Mouse (Mus musculus) natural killer cell, adult 2 months (primary cell): ENCODE results near the gene St3gal6.
A peak's percentile ranks its signal among the peaks of the same experiment; 100 is the strongest.

Experiments
- DNase-seq, 2 experiments: peaks; one replicate each; pipeline ENCODE4 v3.0.0; 2022; ENCODE audit warnings: low spot score in 2 of 2

Gene St3gal6

DNA sequence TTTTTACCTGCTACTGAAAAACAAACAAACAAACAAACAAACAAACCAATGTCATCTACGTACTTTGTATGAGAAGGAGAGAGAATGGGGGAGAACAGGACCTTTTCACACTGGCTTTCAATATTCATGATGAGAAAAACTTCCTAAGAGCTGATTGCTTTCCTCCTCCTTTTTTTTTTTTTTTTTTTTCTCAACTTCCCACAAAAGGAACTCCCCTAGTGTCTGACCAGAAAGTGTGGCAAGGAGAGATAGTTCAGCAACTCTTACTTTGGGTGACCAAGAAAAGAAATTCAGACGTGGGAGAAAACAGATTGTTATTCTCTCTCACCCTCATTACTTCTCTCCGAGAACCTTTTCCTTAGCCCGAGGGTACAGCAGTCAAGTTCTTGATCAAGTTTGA, 2.9 kb downstream of the St3gal6 start:
- no peak for DNase-seq

DNA sequence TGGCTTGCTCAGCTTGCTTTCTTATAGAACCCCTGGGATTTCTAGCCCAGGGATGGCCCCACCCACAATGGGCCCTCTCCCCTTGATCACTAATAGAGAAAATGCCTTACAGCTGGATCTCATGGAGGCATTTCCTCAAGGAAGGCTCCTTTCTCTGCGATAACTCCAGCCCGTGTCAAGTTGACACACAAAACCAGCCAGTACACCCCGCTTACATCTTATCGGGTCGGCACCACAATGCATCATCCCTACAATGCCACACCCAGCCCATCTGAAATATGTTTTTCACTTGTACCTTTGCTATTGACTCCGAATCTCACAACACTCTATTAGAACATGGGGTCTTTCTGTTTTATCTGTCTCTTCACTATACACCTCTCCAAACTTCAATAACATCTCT, 3.6 kb downstream of the St3gal6 start:
- no peak for DNase-seq

DNA sequence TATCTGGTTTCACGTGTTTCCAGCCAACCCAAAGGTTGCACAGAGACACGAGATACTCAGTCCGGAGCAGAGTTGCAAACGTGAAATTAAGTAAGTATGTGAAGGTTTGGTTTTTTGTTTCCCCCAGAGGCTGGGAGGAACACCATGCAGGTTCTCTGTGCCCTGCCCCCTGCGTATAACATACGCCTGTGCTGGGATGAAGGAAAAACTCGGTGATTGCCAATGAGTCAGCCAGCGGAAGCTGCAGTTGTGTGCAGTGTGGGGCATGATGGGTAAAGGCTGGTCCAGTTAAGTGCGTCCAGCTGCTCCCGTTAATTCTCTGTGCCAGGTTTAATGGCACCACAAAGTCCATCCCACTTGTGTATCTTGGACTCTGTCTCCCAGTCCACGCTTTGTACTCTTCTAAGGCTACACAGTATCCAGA, 4.4 kb downstream of the St3gal6 start:
- no peak for DNase-seq

DNA sequence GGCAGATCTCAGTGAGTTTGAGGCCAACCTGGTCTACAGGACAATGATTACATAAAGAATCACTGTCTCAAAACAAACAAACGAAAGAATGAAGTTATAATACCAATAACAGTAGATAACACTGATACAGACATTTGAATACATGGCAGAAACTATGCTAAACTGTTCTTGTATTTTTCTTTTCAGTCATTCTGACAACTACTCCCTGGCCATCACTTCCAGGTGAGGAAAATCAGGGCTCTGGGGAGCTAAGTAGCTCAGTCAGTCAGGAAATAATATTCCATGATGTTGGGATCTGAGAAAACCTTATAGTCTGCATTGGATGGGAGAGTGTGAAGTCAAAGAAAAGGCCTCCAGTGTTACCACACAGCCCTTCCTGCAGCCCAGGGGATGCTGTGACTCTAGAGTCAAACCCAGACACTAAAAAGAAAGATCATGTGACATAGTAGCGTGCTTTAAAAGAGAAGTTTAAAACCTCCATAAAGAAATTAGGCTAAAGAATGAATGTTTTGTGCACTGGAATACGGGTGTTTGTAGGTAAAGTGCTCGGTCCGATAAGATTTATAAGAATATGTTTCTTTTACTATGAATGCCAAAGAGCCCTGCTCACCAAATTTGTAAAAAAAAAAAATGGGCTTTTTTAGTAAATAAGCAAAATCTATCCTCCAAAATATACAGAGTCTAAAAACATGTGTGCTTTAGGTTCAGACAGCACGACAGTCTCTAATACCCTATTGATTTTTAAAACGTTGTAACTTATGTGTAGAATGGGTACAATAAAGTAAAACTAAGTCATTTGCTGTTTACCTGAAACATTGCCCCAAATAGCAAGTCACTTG, 6.9 kb downstream of the St3gal6 start:
- no peak for DNase-seq

DNA sequence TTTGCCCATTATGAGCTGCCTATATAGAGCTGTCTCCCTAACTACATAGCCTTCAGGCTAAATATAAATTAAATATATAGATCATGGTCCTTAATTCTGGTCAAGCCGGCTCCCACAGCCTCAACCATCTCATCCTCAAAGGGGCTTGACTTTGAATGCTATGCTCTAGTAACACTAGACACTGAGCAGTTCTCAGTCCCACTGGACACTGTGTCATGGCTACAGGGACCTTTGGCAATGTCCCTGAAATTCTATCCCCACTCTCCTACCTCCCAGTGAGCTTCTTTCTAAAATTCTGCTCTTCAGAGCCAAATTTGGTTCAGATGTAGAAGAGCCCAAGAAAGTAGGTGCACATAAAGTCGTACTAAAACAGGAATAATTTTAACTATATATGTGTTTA, 7.9 kb downstream of the St3gal6 start:
- DNase-seq, result no peak

DNA sequence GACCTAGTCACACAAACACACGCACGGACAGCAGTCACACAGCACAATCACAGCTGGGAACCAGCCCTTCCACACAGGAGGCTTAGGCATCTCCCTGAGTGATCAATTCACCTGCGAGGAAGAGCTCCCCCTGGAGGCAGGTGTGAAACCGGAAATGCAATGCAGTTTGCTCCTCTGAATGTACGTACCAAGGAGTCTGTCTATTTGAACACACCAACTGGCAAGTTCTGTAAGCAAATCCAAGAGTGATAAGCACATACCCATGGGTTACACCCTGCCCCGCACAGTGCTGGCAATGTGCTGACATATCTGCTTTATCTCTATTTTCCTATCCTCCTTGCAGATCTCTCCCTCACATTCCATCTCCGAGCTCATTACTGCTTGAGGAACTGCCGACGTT, 9.5 kb downstream of the St3gal6 start:
- DNase-seq, result peak; percentile 34 to 62

DNA sequence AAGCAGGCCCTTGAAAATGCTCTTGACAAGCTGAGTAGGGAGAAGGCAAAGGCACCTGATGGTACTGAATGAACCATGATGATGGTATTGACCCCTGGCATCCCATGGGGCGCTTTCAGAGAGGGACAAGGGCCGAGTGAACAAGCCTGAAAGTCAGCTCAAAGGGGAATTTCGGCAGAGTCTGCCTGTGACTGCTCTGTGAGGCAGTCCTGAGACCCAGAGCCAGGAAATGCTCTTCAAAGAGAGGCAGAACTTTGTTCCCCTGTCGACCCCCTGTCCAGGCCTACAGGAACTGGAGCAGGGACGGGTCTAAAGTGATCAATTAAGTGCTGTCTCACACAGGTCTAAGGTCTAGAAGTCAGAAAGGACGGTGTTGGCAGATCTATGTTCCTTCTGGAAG, 10.3 kb downstream of the St3gal6 start:
- no peak for DNase-seq

DNA sequence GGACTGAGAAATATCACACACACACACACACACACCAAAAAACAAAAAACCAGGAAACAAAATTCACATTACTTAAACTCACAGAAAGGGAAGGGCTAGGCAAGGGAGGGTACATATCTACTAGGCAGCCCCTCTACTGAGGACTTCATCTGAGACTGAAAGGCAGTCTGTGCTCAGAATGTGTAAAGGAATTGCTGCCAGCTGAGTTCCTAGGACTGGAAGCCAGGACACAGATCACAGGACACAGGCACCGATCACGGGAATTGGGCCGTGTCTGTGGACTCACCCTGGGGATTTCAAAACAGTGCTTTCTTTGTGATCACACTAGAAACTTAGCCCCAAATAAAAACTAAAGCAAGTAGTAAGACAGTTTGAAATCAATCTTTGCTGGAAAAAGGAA, 11.2 kb downstream of the St3gal6 start:
- DNase-seq, result no peak

DNA sequence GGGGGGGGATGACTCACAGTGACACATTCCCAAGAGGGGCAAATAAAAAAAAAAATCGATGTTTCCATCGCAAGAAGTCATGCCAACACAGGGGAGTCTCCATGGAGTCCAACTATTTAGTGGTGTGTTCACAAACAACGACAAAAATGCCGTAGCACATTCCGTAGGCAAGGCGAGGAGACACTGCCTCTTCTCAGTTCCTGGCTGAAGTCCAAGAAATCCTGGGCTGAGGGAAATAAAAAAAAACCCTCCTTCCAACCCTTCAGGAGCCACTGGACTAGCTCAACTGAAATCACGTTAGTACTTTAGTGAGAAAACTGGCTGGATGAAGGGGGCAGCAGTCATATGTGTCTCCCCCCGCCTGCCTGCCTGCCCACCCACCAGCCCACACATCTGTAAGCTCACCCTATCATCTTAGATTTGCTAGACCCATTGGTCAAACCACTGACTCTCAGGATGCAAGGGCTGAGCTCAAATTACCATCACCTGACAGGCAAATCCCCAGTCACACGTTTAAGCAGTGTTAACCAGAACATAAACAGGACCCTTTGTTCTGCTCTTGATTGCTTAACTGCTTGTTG, 11.8 kb downstream of the St3gal6 start:
- peak; percentile 20 to 43 for DNase-seq

DNA sequence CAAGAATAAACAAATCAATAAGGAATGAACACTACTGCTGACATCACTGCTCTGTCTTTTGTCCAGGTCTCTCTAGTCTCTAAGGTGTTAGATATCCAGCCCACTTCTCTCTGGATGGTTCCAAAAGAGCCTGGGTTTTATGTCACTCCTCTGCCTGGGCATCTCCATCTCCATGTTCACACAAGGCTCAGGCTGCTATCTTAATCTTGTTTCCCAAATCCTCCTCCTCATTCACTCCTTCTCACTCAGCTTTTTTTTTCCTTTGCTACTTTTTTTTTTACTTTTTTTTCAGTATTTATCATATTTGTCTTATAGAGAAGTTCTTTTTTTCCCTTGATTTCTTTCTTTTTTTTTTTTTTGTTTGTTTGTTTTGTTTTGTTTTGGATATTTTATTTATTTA, 19.1 kb downstream of the St3gal6 start:
- no peak for DNase-seq

DNA sequence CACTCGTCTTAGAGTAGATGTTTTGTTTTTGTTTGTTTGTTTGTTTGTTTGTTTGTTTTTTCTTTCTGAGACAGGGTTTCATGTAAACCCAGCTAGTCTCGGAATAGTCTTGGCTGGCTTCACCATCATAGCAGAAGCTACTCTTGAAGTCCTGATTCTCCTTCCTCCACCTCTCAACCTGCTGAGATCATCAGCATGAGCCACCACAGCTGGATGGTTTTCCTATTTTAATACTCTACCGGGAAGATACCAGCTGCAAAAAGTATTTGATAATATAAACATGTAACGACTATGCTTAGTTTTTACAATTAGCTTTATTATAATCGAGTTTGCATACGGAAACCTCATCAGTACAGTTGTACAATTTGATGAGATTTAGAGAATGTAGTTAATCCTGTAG, 21.5 kb downstream of the St3gal6 start:
- DNase-seq, result no peak

DNA sequence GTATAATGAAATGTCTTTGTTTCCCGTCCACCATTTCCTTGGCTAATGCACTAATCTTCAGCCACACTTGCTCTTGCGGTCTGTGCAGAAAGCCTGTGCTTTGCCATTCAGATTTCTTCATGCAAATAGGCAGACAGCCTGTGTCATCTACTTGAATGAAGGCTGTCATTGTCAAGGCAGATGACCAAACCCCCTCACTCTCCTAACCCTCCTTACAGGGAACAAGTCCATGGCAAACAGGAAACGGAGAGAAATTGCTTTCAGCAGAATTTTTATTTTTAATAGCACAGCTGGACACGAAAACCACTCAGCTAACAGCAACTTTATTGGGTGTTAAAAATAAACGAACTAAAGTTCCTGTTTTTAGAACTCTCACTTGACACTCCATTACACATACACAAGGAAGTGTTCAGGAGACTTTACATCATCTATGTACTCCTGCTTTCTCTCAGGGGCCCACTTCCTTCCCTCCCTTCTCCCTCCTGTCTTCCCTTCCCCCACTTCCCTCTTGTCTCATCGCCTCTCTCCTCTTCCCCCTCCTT, 22.2 kb downstream of the St3gal6 start:
- DNase-seq, result peak in 1 of 2 experiments; percentile 58

DNA sequence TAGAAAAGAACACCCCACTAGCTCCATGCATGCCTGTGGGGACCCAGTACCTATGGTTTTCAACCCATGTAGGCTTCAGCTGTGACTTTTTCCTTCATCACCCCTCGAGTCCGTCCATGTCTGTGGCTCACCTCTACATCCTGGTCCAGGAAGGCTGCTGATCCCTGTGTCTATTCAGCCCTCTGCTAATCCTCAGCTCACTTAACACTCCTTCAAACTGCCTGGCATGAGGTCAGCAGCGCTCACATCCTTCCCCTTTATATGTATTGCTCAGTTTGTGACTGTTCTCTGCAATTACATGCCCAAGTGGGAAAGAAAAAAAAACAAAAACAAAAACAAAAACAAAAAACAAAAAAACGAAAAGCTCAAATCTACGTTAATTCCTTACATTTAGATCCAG, 24.4 kb downstream of the St3gal6 start:
- no peak for DNase-seq

DNA sequence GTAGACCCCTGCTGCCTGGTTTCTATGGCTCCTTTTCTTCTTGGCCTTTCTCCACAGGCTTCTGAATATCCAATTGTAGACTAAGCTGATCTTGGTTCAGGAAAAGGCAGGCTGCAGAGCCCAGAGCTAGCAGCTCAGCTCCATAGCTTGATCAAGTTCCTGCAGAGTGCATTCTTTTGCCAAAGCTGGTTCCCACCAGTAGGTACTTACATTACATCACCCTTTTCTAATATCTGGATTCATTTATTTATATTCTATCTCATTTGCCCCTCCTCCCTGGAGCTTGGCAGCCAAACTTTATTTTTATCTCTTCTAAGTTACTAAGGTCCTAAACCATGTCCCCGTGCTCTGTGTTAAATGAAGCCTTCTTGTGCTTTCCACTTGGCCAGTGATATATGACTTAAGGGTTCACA, 24.9 kb downstream of the St3gal6 start:
- DNase-seq, result no peak

DNA sequence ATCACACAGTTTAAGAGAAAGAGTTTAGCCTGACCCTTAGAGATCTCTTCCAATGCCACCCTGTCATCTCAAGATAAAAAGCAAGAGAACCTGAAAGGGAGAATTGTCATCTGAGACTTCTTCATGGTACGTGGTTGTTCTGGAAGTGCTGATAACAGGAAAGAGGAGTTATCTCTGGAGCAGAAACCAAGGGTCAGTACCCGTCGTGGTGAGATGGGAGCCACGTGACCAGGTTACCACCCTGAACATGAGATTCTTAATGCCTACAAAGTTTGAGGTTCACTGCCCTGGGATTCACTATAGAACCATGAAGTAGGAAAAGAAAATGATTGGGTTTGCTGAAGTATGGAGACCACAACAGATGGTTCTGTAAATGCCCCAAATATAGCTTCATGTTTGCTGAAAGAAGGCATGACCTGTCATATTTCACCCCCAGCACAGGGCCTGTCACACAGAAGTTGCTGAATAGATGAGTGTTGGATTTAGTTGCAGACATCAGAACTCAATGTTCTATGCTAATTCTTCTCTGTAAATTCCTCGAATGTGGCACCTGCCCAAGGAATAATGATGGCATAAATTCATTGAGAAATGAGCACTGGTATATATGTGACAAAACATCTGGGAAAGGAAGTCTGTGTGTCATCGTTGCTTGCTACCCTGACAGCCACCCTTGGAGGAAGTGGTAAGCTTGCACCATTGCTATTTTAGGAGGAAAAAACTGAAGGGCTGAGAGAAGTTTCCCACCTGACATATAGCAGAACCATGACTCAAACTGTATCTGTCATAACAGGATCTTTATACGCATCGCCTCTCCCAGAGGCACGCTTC, 25.9 kb downstream of the St3gal6 start:
- DNase-seq, result peak; percentile 63 to 70

DNA sequence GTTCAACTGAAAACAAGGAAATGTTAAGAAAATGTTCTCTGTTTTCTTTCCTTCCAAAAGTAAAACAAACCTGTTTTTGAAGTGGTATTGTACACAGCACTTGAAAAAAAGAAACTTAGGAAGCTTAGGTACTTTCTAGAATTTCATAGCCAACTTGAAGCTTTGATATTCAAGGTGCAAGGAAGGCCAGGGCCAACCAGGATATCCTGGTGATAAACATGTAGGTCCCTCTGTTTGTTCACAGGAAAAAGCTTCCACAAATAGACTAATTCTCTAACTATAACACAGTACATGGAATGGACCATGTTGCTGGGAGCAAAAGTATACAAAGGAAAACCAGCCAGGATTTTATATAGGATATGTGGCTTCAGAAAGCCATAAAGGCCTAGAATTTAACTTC, 27.3 kb downstream of the St3gal6 start:
- no peak for DNase-seq

DNA sequence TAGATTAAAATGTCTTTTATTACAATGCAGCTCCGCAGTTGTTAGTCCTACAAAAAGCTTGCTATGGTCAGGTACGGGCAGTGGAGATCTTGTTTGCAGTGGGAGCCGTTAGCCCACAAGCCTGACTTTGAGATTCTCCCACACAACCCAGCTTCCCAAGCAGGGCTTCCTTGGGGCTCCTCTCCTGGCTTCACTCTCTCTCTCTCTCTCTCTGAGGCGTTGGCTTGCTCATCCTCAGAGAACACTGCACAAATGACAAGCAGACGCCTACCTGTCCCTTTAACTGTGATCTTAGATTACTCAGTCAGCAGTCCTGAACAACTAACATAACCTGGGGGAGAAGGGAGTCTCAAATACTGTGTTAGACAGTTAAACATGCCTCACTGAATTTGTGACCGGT, 36.2 kb downstream of the St3gal6 start:
- DNase-seq, result no peak

DNA sequence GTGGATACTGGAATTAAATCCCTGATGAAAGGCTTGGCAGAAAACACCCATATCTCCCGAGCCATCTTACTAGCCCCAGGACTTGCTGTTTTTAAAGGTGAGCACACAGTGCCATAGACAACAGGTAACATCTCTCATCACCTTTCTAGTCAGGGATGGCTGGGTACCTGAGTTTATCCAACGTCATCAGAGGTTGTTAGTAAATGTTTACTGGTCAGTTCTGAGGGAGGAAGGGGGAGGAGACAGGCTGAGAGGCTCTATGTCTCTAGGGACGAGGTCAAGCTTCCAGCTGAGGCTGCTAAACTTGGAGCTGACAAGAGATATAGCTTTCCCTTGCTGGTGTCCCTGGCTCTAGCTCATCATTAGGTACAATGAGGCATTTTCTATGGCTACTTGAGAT, 41.7 kb downstream of the St3gal6 start:
- no peak for DNase-seq

DNA sequence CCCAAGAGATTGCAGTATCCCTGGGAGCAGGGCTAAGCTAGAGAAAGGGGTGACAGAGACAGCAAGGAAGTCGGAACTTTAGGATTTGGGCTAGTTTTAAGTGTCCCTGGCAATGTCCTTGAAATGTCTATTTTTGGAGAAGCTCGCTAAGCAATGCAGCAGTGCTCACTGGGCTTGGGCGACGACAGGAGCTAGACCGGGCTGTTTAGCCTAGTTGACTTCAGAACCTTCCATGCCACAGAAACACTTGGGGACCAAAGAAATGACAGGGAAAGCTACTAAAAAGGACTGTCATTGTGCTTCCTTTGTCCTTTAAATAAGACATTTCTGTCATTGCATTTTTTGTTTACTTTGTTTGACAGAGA, 42.2 kb downstream of the St3gal6 start:
- no peak for DNase-seq

DNA sequence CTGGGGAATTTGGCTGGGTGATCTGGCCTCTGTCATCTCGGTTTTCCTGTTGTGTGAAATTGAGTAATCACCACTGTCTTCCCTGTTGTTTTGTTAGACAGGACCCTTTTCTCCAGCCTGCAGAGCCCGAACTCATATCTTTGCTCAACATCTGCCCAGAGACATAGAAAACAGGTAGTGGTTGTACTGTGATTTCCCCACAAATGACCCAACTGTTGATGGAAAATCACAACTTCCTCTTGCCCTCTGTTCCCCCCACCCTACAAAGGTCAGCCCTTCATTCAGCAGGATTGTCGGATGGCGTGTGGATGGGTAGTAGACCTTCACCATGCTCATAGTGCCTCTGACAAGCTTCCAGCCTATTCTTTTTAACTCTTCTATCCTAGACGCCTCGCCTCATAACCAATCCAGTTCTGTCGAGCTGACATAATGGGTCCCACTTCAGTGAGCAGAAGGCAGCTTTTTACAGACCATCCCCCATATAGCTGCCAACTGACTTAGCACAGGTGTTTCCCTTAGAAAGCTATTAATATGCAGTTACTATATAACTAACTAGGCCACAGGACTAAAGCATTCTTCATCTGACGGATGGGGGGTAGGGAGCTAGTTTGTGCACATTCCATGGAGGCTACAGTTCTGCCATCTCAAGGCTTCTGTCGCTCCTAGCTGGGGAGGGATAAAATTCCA, 42.7 kb downstream of the St3gal6 start:
- peak in 1 of 2 experiments; percentile 16 for DNase-seq

DNA sequence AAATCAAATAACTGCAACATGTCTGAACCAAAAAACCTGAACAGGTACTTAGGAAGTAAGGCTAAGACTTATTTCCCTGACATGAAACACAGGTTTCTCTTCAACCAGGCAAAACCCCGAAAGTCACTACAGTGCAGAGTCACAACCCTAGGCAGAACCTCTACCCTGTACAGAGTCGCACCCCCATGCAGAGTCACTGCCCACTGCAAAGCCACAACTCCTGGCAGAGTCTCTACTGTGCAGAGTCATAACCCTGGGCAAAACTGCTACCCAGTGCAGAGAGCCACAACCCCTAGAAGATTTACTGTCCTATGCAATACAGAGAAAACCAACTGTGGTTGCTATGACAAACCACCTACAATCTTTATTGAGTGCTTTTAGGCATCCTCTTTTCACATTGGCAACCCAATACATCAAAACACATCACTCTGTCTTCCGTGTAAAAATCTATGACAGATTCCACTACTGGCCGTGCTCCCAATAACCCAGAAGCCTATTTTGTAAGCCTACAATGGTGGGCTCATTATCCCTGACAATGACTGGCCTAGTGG, 44.1 kb downstream of the St3gal6 start:
- no peak for DNase-seq

DNA sequence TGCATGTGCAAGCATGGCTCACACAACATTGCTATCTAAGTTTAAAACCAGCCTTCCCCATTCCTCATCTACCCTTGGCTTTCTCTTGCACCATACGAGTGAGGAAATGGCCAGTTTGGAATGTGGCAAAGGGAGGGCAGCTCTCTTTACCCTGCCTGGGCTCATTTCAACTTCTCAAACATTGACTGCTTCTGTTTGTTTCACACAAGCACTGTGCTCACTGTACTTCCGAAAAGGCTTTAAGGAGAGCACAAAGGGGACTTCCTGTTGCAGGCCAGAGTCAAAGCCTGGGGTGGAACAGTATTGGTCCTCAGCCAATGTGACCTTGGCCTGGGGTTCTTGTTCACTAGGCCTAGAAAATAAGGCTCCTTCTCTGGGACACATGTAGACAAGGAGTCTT, 47.7 kb downstream of the St3gal6 start:
- DNase-seq, result peak in 1 of 2 experiments; percentile 8
